Mouse (Mus musculus) C2C12 (cell line): ENCODE results near the gene Cfc1.

Source experiments
- CTCF ChIP-seq: IDR thresholded peaks from one replicate; pipeline ENCODE4 v1.5.1; 2011; ENCODE audit not compliant: control insufficient read depth, insufficient read depth, insufficient read length
- MAX ChIP-seq: IDR thresholded peaks from one replicate; pipeline ENCODE4 v1.6.1; 2011; ENCODE audit warnings: mild to moderate bottlenecking, control low read depth
- MYOG ChIP-seq: IDR thresholded peaks from one replicate; pipeline ENCODE4 v1.6.1; 2011; ENCODE audit not compliant: control insufficient read depth, insufficient read length; ENCODE audit errors: extremely low read depth

DNA sequence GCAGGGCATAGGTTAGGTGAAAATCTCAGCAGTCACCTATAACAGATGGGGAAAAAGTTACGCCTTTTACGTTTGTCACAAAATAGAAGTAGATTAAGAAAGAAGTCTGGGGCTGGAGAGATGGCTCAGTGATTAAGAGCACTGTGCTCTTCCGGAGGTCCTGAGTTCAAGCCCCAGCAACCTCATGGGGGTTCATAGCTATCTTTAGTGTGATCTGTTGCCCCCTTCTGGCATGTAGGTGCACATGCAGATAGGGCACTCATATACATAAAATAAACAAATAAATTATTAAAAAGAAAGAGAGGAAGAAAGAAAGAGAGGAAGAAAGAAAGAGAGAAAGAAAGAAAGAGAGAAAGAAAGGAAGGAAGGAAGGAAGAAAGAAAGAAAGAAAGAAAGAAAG is 48.1 kb upstream of the Cfc1 start:
- no peak for TF ChIP-seq CTCF
- no peak for TF ChIP-seq MAX
- no peak for TF ChIP-seq MYOG
